Mouse (Mus musculus): ENCODE measurements around the gene Gadd45gip1. TPM values are rescaled to one million over a fixed set of nuclear protein-coding genes. Genes with fewer than 3 reads are reported as not detected.

The Gadd45gip1 gene
- polyA plus RNA-seq, 1 experiment, result 24.2 TPM

GRCm38 (mm10) chr8:84809941-84810280 is 21.4 kb upstream of the Gadd45gip1 start:
- no peak overlapping the region for H3K4me3 ChIP-seq (ENCODE audit: insufficient read depth, low read depth, low read length)
- H3K36me3 ChIP-seq (ENCODE audit: control insufficient read depth, insufficient read depth, low read length), result no peaks in the 10 kb centered on the region
- no peak overlapping the region for H3K27ac ChIP-seq (ENCODE audit: insufficient read depth, low read depth, low read length)
- WGBS, result 84% methylated on average over 5 of the region's 5 CpGs
- TF ChIP-seq CTCF (conservative IDR thresholded peaks at IDR 0.05; ENCODE audit: insufficient read depth, insufficient read length, low read depth, low read length), result no peak
- TF ChIP-seq POLR2A (IDR thresholded peaks at IDR 0.05; ENCODE audit: low read depth, low read length), result no peak
- no peaks in the 10 kb centered on the region for H3K27me3 ChIP-seq (replicated peaks; ENCODE audit: control insufficient read depth, insufficient read depth, low read length)
- no peak for DNase-seq
- H3K4me1 ChIP-seq (ENCODE audit: control insufficient read depth, insufficient read depth, low read length), result no peaks in the 10 kb centered on the region; the same call in 1 of the 2 replicates

- H3K4me1 ChIP-seq (ENCODE audit: control insufficient read depth, insufficient read depth, low read length), result no peaks in the 10 kb centered on the region; the same call in 1 of the 2 replicates
- peak overlapping the region; percentile 3; the same call in 1 of the 2 replicates for H3K4me3 ChIP-seq (ENCODE audit: insufficient read depth, low read depth, low read length)
- 1% methylated on average over 32 of the region's 32 CpGs for WGBS
- no peak overlapping the region for H3K27ac ChIP-seq (ENCODE audit: insufficient read depth, low read depth, low read length)
- TF ChIP-seq CTCF (conservative IDR thresholded peaks at IDR 0.05; ENCODE audit: insufficient read depth, insufficient read length, low read depth, low read length) (peak; percentile 65), POLR2A (IDR thresholded peaks at IDR 0.05; ENCODE audit: low read depth, low read length) (no peak)
- no peaks in the 10 kb centered on the region for H3K36me3 ChIP-seq (ENCODE audit: control insufficient read depth, insufficient read depth, low read length)
- DNase-seq, result peak; percentile 93
- H3K27me3 ChIP-seq (replicated peaks; ENCODE audit: control insufficient read depth, insufficient read depth, low read length), result no peaks in the 10 kb centered on the region
These were observed 20.4 kb upstream of the Gadd45gip1 start for GRCm38 (mm10) chr8:84810896-84811295.

- peak overlapping the region; percentile 3; the same call in 1 of the 2 replicates for H3K4me3 ChIP-seq (ENCODE audit: insufficient read depth, low read depth, low read length)
- TF ChIP-seq CTCF (conservative IDR thresholded peaks at IDR 0.05; ENCODE audit: insufficient read depth, insufficient read length, low read depth, low read length) (no peak), POLR2A (IDR thresholded peaks at IDR 0.05; ENCODE audit: low read depth, low read length) (no peak)
- H3K4me1 ChIP-seq (ENCODE audit: control insufficient read depth, insufficient read depth, low read length), result no peaks in the 10 kb centered on the region; the same call in 1 of the 2 replicates
- H3K27ac ChIP-seq (ENCODE audit: insufficient read depth, low read depth, low read length), result no peak overlapping the region
- WGBS, result 40% methylated on average over 10 of the region's 10 CpGs
- DNase-seq, result no peak
- H3K27me3 ChIP-seq (replicated peaks; ENCODE audit: control insufficient read depth, insufficient read depth, low read length), result no peaks in the 10 kb centered on the region
- no peaks in the 10 kb centered on the region for H3K36me3 ChIP-seq (ENCODE audit: control insufficient read depth, insufficient read depth, low read length)
These were observed 20.0 kb upstream of the Gadd45gip1 start for GRCm38 (mm10) chr8:84811303-84811702.

- Histone ChIP-seq H3K27ac (ENCODE audit: insufficient read depth, low read depth, low read length) (no peak overlapping the region), H3K36me3 (ENCODE audit: control insufficient read depth, insufficient read depth, low read length) (no peaks in the 10 kb centered on the region), H3K4me3 (ENCODE audit: insufficient read depth, low read depth, low read length) (no peak overlapping the region), H3K4me1 (ENCODE audit: control insufficient read depth, insufficient read depth, low read length) (no peaks in the 10 kb centered on the region; the same call in 1 of the 2 replicates), H3K27me3 (replicated peaks; ENCODE audit: control insufficient read depth, insufficient read depth, low read length) (no peaks in the 10 kb centered on the region)
- peak; percentile 81 for DNase-seq
- TF ChIP-seq CTCF (conservative IDR thresholded peaks at IDR 0.05; ENCODE audit: insufficient read depth, insufficient read length, low read depth, low read length) (peak; percentile 78), POLR2A (IDR thresholded peaks at IDR 0.05; ENCODE audit: low read depth, low read length) (no peak)
- WGBS, result 2% methylated on average over 5 of the region's 5 CpGs
These were observed 18.3 kb upstream of the Gadd45gip1 start for GRCm38 (mm10) chr8:84813059-84813458.

GRCm38 (mm10) chr8:84813830-84814229 is 17.5 kb upstream of the Gadd45gip1 start:
- WGBS, result 88% methylated on average over 3 of the region's 3 CpGs
- TF ChIP-seq POLR2A (IDR thresholded peaks at IDR 0.05; ENCODE audit: low read depth, low read length), result no peak
- TF ChIP-seq CTCF (conservative IDR thresholded peaks at IDR 0.05; ENCODE audit: insufficient read depth, insufficient read length, low read depth, low read length), result no peak
- no peak overlapping the region for H3K4me3 ChIP-seq (ENCODE audit: insufficient read depth, low read depth, low read length)
- H3K36me3 ChIP-seq (ENCODE audit: control insufficient read depth, insufficient read depth, low read length), result no peaks in the 10 kb centered on the region
- DNase-seq, result no peak
- H3K4me1 ChIP-seq (ENCODE audit: control insufficient read depth, insufficient read depth, low read length), result no peaks in the 10 kb centered on the region; the same call in 1 of the 2 replicates
- no peaks in the 10 kb centered on the region for H3K27me3 ChIP-seq (replicated peaks; ENCODE audit: control insufficient read depth, insufficient read depth, low read length)
- no peak overlapping the region for H3K27ac ChIP-seq (ENCODE audit: insufficient read depth, low read depth, low read length)

GRCm38 (mm10) chr8:84814240-84814554 is 17.1 kb upstream of the Gadd45gip1 start:
- Histone ChIP-seq H3K4me3 (ENCODE audit: insufficient read depth, low read depth, low read length) (no peak overlapping the region), H3K36me3 (ENCODE audit: control insufficient read depth, insufficient read depth, low read length) (no peaks in the 10 kb centered on the region), H3K27me3 (replicated peaks; ENCODE audit: control insufficient read depth, insufficient read depth, low read length) (no peaks in the 10 kb centered on the region), H3K27ac (ENCODE audit: insufficient read depth, low read depth, low read length) (no peak overlapping the region), H3K4me1 (ENCODE audit: control insufficient read depth, insufficient read depth, low read length) (no peaks in the 10 kb centered on the region; the same call in 1 of the 2 replicates)
- 89% methylated on average over 11 of the region's 11 CpGs for WGBS
- DNase-seq, result no peak
- no peak for TF ChIP-seq CTCF (conservative IDR thresholded peaks at IDR 0.05; ENCODE audit: insufficient read depth, insufficient read length, low read depth, low read length)
- TF ChIP-seq POLR2A (IDR thresholded peaks at IDR 0.05; ENCODE audit: low read depth, low read length), result no peak

- H3K4me3 ChIP-seq (ENCODE audit: insufficient read depth, low read depth, low read length), result no peak overlapping the region
- no peaks in the 10 kb centered on the region for H3K36me3 ChIP-seq (ENCODE audit: control insufficient read depth, insufficient read depth, low read length)
- DNase-seq, result no peak
- H3K4me1 ChIP-seq (ENCODE audit: control insufficient read depth, insufficient read depth, low read length), result no peaks in the 10 kb centered on the region; the same call in 1 of the 2 replicates
- no peaks in the 10 kb centered on the region for H3K27me3 ChIP-seq (replicated peaks; ENCODE audit: control insufficient read depth, insufficient read depth, low read length)
- WGBS, result 47% methylated on average over 19 of the region's 19 CpGs
- TF ChIP-seq POLR2A (IDR thresholded peaks at IDR 0.05; ENCODE audit: low read depth, low read length) (no peak), CTCF (conservative IDR thresholded peaks at IDR 0.05; ENCODE audit: insufficient read depth, insufficient read length, low read depth, low read length) (no peak)
- H3K27ac ChIP-seq (ENCODE audit: insufficient read depth, low read depth, low read length), result no peak overlapping the region
These were observed 16.5 kb upstream of the Gadd45gip1 start for GRCm38 (mm10) chr8:84814555-84815441.
